In the genomic region with DNA sequence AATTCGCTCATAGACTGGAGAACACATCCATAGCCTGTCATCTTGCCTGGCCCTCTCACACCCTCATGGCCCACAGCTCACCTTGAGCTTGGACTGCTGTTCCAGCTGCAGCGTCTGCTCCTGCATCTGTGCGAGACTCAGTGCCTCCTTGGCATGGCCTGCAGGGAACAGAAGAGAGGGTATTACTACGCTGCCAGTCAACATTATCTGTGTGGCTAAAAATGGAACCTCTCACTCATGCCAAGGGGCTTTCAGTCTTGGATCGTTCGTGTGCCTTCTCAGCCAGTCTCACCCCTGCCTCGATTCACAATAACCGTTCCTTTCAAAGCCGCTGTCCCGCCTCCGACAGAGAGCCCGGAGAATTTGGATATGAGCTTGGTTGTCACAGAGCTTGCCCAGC, we compare ENCODE assay signal across 20 mouse cellular contexts. TPM values are rescaled to one million over a fixed set of nuclear protein-coding genes. Genes with fewer than 3 reads are reported as not detected.
"Had no signal": no experiment of that assay in that cellular context is flagged by ENCODE, and none has a peak within 500 bp of the region (broad histone marks: within the 10 kb centered on the region; RNA-seq: fewer than 3 reads in every experiment).

No protein-coding gene starts in this region.

- H3K4me3 ChIP-seq: layer of hippocampus, adult 2 months; limb, embryonic 12.5 days; liver, embryonic 13.5 days; lung, embryonic 15.5 days; midbrain, embryonic 10.5 days; myocyte; neural tube, embryonic 15.5 days had no signal

- ATAC-seq: liver, postnatal 0 days had no signal

- H3K27me3 ChIP-seq: limb, embryonic 12.5 days; liver, embryonic 13.5 days; lung, embryonic 15.5 days; neural tube, embryonic 15.5 days had no signal

- DNase-seq: kidney, postnatal 36 days; liver; liver, embryonic 13.5 days; liver, postnatal 0 days; midbrain, embryonic 14.5 days; right cerebral cortex, adult 18-20 months; right cerebral cortex, postnatal 25 days; thymus, postnatal 4 days had no signal

- H3K4me2 ChIP-seq: limb, embryonic 12.5 days; liver, embryonic 13.5 days; lung, embryonic 15.5 days; neural tube, embryonic 15.5 days had no signal

- H3K27ac ChIP-seq: kidney, postnatal 0 days; layer of hippocampus, adult 2 months; limb, embryonic 12.5 days; liver, embryonic 13.5 days; lung, embryonic 15.5 days; midbrain, embryonic 10.5 days; neural tube, embryonic 15.5 days; stomach, postnatal 0 days had no signal

- H3K9ac ChIP-seq: limb, embryonic 12.5 days; liver, embryonic 13.5 days; liver, postnatal 0 days; lung, embryonic 15.5 days; neural tube, embryonic 15.5 days had no signal

- H3K9me3 ChIP-seq: limb, embryonic 12.5 days; liver, embryonic 13.5 days; lung, embryonic 15.5 days; midbrain, embryonic 10.5 days; neural tube, embryonic 15.5 days had no signal

RNA-seq across cellular contexts. Expression of a gene that starts 33.2 kb away (rescaled TPM):
- total RNA-seq: layer of hippocampus, postnatal 10 days; left cerebral cortex, postnatal 36 days had no signal
- polyA plus RNA-seq: liver, embryonic 13.5 days; midbrain, embryonic 10.5 days; midbrain, embryonic 14.5 days; myocyte; neural tube, embryonic 11.5 days; neural tube, embryonic 15.5 days; small intestine, adult 2 months had no signal
